Mouse (Mus musculus) liver, embryonic 12.5 days (tissue): ENCODE data around the gene Rhox2e. TPM values are rescaled to one million over a fixed set of nuclear protein-coding genes. Genes with fewer than 3 reads are reported as not detected.
"Not testable (repeated sequence)": the region's sequence is repeated elsewhere in the genome, so short reads cannot be mapped to it uniquely, and the experiment has no call there.

Source experiments
- ATAC-seq: fragments of 200-750 bp; cut with Nextera tagmentation; 2 replicates; pipeline ENCODE4 v1.8.0; 2017; ENCODE audit warnings: moderate number of reproducible peaks, mild to moderate bottlenecking, moderate library complexity
- H3K27ac ChIP-seq: fragments of 300-500 bp; sonication (generic); 2 replicates; pipeline ENCODE4 v1.5.1; 2016; ENCODE audit warnings: mild to moderate bottlenecking
- H3K27me3 ChIP-seq: fragments of 300-500 bp; sonication (generic); replicated peaks from 2 replicates; pipeline ENCODE4 v1.6.1; 2016; ENCODE audit warnings: mild to moderate bottlenecking, moderate library complexity
- H3K36me3 ChIP-seq: fragments of 300-500 bp; sonication (generic); 2 replicates; pipeline ENCODE4 v1.6.1; 2016; ENCODE audit warnings: mild to moderate bottlenecking, moderate library complexity
- H3K4me1 ChIP-seq: fragments of 300-500 bp; sonication (generic); 2 replicates; pipeline ENCODE4 v1.6.1; 2016
- H3K4me2 ChIP-seq: fragments of 300-500 bp; sonication (generic); 2 replicates; pipeline ENCODE4 v1.6.1; 2016; ENCODE audit warnings: mild to moderate bottlenecking, moderate library complexity
- H3K4me3 ChIP-seq: fragments of 300-500 bp; sonication (generic); 2 replicates; pipeline ENCODE4 v1.5.1; 2016; ENCODE audit warnings: mild to moderate bottlenecking, moderate library complexity
- H3K9ac ChIP-seq: fragments of 300-500 bp; sonication (generic); 2 replicates; pipeline ENCODE4 v1.6.1; 2016; ENCODE audit warnings: mild to moderate bottlenecking, moderate library complexity
- H3K9me3 ChIP-seq: fragments of 300-500 bp; sonication (generic); replicated peaks from 2 replicates; pipeline ENCODE4 v1.6.1; 2016; ENCODE audit warnings: mild to moderate bottlenecking, moderate library complexity
- WGBS: fragments of 180-500 bp; shearing (Covaris S2); methylation state at CpG from one replicate; pipeline ENCODE4 v1.1.7; 2016; ENCODE audit not compliant: insufficient replicate concordance; 5-methylcytosine and 5-hydroxymethylcytosine counted together
- polyA plus RNA-seq: library from polyadenylated mRNA; unstranded; fragments of >200 nt; fragmentation: Nextera tagmentation; extraction: Ambion mirVana; gene quantifications from 2 replicates; pipeline ENCODE4 v1.2.1, GENCODE M21; 2016

Rhox2e gene
- not detected in 2 replicates for polyA plus RNA-seq

GRCm38 (mm10) chrX:37530152-37530551, at the start of gene Rhox2e:
TSS of gene Rhox2e (plus strand) at chrX:37530452.
- ATAC-seq, H3K27ac ChIP-seq, H3K27me3 ChIP-seq, H3K36me3 ChIP-seq, H3K9me3 ChIP-seq, H3K4me3 ChIP-seq, H3K4me2 ChIP-seq, H3K4me1 ChIP-seq, H3K9ac ChIP-seq: not testable (repeated sequence)
- 85% methylated on average over 2 of the region's 8 CpGs for WGBS

GRCm38 (mm10) chrX:37514059-37514458, 16.2 kb upstream of the Rhox2e start, which contains the start of gene Rhox4d:
TSS of gene Rhox4d (plus strand) at chrX:37514359.
- H3K4me1 ChIP-seq, H3K9me3 ChIP-seq, H3K27me3 ChIP-seq, H3K4me3 ChIP-seq, ATAC-seq, H3K9ac ChIP-seq, H3K36me3 ChIP-seq, H3K27ac ChIP-seq, H3K4me2 ChIP-seq: not testable (repeated sequence)
- 88% methylated on average over 16 of the region's 18 CpGs for WGBS

GRCm38 (mm10) chrX:37541719-37542118, 11.5 kb downstream of the Rhox2e start, which contains the start of gene Rhox3e:
TSS of gene Rhox3e (plus strand) at chrX:37542019.
- ATAC-seq, H3K4me2 ChIP-seq, H3K4me3 ChIP-seq, H3K27ac ChIP-seq, H3K4me1 ChIP-seq, H3K27me3 ChIP-seq, H3K9ac ChIP-seq, H3K36me3 ChIP-seq, H3K9me3 ChIP-seq: not testable (repeated sequence)
- WGBS = no CpG with 5 or more reads among the region's 4 CpGs

- 87% methylated on average over 10 of the region's 18 CpGs for WGBS
- H3K27me3 ChIP-seq, ATAC-seq, H3K27ac ChIP-seq, H3K4me2 ChIP-seq, H3K9ac ChIP-seq, H3K9me3 ChIP-seq, H3K4me1 ChIP-seq, H3K36me3 ChIP-seq, H3K4me3 ChIP-seq: not testable (repeated sequence)
These were observed 26.9 kb downstream of the Rhox2e start, which contains the start of gene Rhox4e for GRCm38 (mm10) chrX:37557112-37557511. TSS of gene Rhox4e (plus strand) at chrX:37557412.

- 84% methylated on average over 8 of the region's 8 CpGs for WGBS
These were observed 40.9 kb downstream of the Rhox2e start, which contains the start of gene Rhox2f for GRCm38 (mm10) chrX:37571105-37571504. TSS of gene Rhox2f (plus strand) at chrX:37571405.

GRCm38 (mm10) chrX:37572638-37573037, 42.4 kb downstream of the Rhox2e start:
- not testable (repeated sequence) for H3K4me1 ChIP-seq, H3K9ac ChIP-seq, H3K9me3 ChIP-seq, H3K36me3 ChIP-seq, H3K4me3 ChIP-seq, H3K27ac ChIP-seq, H3K27me3 ChIP-seq, H3K4me2 ChIP-seq, ATAC-seq
- WGBS = 46% methylated on average over 2 of the region's 2 CpGs

More at GRCm38 (mm10) chrX:37571105-37571504, 40.9 kb downstream of the Rhox2e start, which contains the start of gene Rhox2f:
- not testable (repeated sequence) for H3K9me3 ChIP-seq, H3K36me3 ChIP-seq, H3K9ac ChIP-seq, H3K4me3 ChIP-seq, H3K27me3 ChIP-seq, H3K27ac ChIP-seq, ATAC-seq, H3K4me1 ChIP-seq, H3K4me2 ChIP-seq

- not testable (repeated sequence) for H3K36me3 ChIP-seq, H3K27ac ChIP-seq, H3K27me3 ChIP-seq, H3K9me3 ChIP-seq, H3K4me3 ChIP-seq, H3K4me1 ChIP-seq, H3K4me2 ChIP-seq, ATAC-seq, H3K9ac ChIP-seq
These were observed 50.4 kb downstream of the Rhox2e start, which contains the start of gene Rhox3f for GRCm38 (mm10) chrX:37580692-37581091. TSS of gene Rhox3f (plus strand) at chrX:37580992.

Other genes starting within 250 kb of the Rhox2e start
- not detected in 2 replicates for gene Rhox3a2, start 150.4 kb upstream of the Rhox2e start, polyA plus RNA-seq
- not detected in 2 replicates for gene Rhox4a2, start 139.6 kb upstream of the Rhox2e start, polyA plus RNA-seq
- gene Rhox2b, start 118.4 kb upstream of the Rhox2e start, polyA plus RNA-seq = not detected in 2 replicates
- gene Rhox4b, start 98.0 kb upstream of the Rhox2e start, polyA plus RNA-seq = not detected in 2 replicates
- not detected in 2 replicates for gene Rhox2c, start 76.8 kb upstream of the Rhox2e start, polyA plus RNA-seq
- gene Rhox3c, start 71.9 kb upstream of the Rhox2e start, polyA plus RNA-seq = not detected in 2 replicates
- not detected in 2 replicates for gene Rhox4c, start 50.1 kb upstream of the Rhox2e start, polyA plus RNA-seq
- not detected in 2 replicates for gene Rhox2d, start 37.0 kb upstream of the Rhox2e start, polyA plus RNA-seq
- not detected in 2 replicates for gene Rhox4d, start 16.1 kb upstream of the Rhox2e start, polyA plus RNA-seq
- not detected in 2 replicates for gene Rhox3e, start 11.6 kb downstream of the Rhox2e start, polyA plus RNA-seq
- gene Rhox4e, start 27.0 kb downstream of the Rhox2e start, polyA plus RNA-seq = not detected in 2 replicates
- gene Rhox2f, start 41.0 kb downstream of the Rhox2e start, polyA plus RNA-seq = not detected in 2 replicates
- not detected in 2 replicates for gene Rhox3f, start 50.5 kb downstream of the Rhox2e start, polyA plus RNA-seq
- not detected in 2 replicates for gene Rhox4f, start 77.3 kb downstream of the Rhox2e start, polyA plus RNA-seq
- not detected in 2 replicates for gene Rhox3g, start 98.2 kb downstream of the Rhox2e start, polyA plus RNA-seq
- gene Rhox2g, start 113.0 kb downstream of the Rhox2e start, polyA plus RNA-seq = not detected in 2 replicates
- not detected in 2 replicates for gene Rhox4g, start 120.9 kb downstream of the Rhox2e start, polyA plus RNA-seq
- gene Rhox3h, start 138.3 kb downstream of the Rhox2e start, polyA plus RNA-seq = not detected in 2 replicates
- gene Rhox2h, start 142.8 kb downstream of the Rhox2e start, polyA plus RNA-seq = not detected in 2 replicates